Mouse (Mus musculus) gastrocnemius, postnatal 25 days (tissue): ENCODE data around the gene Ccdc124. TPM values are rescaled to one million over a fixed set of nuclear protein-coding genes. Genes with fewer than 3 reads are reported as not detected.
A peak's percentile ranks its signal among the peaks of the same experiment; 100 is the strongest.
"Not testable (repeated sequence)": the region's sequence is repeated elsewhere in the genome, so short reads cannot be mapped to it uniquely, and the experiment has no call there.

Experiments used
- DNase-seq: peaks from one replicate; pipeline ENCODE4 v3.0.0; 2022
- total RNA-seq, 2 experiments: library from RNA; stranded (reverse); gene quantifications; 1 replicate in 1 of 2; 2 replicates in 1 of 2; pipeline ENCODE4 v1.2.3; 2021

Gene Ccdc124
- total RNA-seq, 2 experiments from 2014 or later, result 58.3 to 58.8 TPM

- DNase-seq, result no peak
These were observed 28.6 kb downstream of the Ccdc124 start for GRCm38 (mm10) chr8:70845108-70845507.

DNA sequence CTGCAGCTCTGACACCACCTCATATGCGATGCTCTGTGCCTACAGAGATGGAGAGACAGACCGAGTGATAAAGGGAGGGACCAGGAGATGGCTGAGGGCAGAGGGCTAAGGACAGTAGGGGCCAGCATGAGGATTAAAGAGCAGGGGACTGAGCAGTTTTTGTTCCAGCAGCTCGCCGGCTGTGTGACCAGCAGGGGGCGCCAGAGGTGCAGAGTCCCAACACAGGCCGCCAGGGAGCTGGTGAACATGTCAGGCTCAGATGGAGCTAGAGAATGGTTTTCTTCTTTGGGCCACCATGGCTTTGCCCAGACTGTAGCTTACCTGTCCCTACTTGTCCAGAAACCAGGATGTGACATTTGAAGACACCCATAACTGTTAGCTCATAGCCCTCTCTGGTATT is 29.2 kb downstream of the Ccdc124 start:
- peak; percentile 79 for DNase-seq

DNA sequence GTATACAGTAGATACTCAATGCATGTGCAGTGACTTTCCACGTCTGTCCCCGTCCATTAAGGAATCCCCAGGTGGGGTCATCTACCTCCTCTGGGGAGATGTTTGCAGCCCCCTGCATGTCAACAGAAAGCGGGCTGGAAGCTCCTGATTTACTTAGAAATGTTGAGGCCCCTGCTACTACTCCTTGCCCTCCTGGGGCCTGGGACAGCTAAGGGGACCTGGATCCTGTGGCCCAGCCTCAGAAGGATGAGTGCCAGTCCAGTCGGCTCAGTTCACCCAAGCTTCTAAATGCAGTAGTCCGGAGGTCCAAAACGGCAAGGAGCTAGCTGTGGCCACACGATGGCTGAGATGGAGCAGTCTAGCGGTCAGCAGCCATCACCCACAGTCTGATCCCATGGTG is 29.8 kb downstream of the Ccdc124 start:
- no peak for DNase-seq

GRCm38 (mm10) chr8:70843214-70843773 is 30.4 kb downstream of the Ccdc124 start:
- DNase-seq, result no peak

- DNase-seq, result no peak
These were observed 31.3 kb downstream of the Ccdc124 start for GRCm38 (mm10) chr8:70842484-70842883.

GRCm38 (mm10) chr8:70841147-70842072 is 32.3 kb downstream of the Ccdc124 start:
- DNase-seq, result peak; percentile 83

DNA sequence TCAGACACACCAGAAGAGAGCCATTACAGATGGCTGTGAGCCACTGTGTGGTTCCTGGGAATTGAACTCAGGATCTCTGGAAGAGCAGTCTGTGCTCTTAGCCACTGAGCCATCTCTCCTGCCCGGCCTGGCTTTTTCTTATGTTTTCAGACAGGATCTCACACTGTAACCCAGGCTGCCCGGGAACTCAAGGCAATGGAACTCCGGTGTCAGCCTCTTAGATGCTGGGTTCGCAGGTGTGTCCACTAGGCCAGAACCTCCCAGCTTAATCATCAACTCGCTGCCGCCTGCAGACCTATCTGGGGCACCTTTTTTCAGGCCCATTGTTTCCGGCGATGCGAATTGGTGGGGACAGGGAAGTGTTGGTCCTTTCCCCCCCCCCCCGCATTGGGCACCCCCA is 33.1 kb downstream of the Ccdc124 start:
- no peak for DNase-seq

DNA sequence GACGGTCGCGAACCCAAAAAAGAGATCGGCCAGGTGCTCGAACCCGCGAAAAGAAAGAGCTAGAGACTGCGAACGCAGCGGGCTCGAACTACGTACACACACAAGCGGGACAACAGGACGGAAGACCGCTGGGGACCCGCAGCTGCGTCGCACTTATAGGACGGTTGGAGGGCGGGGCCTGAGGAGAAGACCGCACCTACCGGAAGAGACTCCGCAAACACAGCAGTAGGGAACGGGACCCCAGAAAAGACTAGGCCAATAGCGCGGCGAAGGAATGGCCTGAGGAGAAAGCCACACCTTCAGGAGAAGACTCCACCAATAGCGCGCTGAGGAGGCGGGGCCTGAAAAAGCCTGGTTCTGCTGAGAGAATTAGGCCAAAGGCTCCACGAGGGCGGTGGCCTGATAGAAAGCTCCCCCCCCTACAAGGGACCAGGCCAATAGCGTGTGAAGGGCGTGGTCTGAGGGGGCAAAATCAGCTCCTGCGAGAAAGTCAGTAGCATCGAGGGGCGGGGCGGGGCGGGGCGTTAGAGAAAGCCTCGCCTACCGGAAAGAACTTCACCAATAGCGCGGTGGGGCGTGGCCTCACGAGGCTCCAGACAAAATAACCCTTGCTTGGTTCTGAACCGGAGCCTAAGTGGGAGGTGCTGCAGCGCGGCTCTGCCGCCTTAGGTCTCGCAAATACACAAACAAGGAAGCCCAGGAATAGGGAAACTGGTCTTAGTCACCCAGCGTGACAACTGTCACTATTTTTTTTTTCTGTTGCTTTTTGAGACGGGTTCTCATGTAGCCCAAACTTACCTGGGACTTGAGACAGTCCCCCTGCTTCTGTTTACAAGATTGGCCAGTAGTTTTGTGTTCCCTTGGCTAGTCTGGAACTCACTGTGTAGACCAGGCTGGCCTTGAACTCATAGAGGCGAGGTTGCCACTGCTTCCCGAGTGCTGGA is 34.1 kb downstream of the Ccdc124 start, which contains the start of gene Arrdc2:
Gene Arrdc2, minus strand, starts transcription at position 313 of the 944 bp plus-strand sequence.
- peak; percentile 100 for DNase-seq

DNA sequence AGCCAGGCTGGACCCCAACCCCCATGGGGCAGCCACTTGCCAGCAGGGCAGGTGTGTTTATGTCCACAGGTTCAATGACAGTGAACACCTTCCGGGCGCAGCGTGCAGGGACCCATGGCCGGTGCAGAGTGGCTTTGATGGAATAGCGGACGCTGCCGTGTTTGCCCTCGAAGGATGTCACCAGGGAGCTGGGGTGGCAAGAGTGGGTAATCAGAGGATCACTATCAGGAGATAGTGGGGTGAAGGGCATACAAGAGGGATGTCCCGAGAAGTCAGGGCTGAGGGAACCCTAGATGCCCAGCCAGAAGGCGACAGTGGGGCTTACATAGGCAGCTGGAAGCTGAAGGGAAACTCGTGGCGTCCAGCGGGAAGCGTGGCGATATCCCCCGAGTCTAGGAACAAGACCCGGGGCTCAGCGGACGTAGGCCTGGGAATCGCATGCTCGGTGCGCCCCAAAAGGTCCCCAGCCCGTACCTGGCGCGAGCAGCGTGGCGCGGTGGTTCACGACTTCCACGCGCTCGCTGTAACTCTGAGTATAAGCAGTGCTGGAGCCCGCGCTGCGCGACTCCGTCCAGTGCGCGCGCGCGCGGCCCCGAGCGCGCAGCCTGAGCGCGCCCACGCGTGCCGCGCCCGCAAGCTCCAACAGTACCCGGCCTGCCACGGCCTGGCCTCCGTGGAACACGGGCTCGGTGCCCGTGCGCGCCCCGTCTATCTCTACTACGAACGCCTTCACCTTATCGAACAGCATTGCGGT is 34.9 kb downstream of the Ccdc124 start:
- DNase-seq, result peak; percentile 57

GRCm38 (mm10) chr8:70836666-70837065 is 37.1 kb downstream of the Ccdc124 start:
- DNase-seq, result peak; percentile 52

DNA sequence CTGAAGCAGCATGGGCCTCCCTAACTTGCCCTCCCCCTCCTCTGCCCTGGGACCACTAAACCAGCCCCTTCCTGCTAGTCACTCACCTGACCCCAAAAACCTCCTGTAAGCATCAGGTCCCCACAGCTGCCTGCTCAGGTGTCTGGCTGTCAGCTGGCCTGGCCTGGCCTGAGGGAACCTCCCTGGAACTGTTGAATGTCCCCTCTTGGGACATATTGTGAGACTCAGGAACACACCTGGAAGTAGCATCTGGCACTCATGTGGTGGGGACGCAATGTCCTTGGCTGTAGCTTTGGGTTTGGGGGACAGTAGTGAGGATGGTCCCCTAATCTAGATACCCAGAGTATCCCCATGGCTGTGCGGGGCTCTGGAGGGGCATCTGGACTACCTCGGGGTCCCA is 39.7 kb downstream of the Ccdc124 start:
- DNase-seq, result peak; percentile 81

- DNase-seq, result peak; percentile 93
These were observed 40.2 kb downstream of the Ccdc124 start for GRCm38 (mm10) chr8:70833520-70833919.

DNA sequence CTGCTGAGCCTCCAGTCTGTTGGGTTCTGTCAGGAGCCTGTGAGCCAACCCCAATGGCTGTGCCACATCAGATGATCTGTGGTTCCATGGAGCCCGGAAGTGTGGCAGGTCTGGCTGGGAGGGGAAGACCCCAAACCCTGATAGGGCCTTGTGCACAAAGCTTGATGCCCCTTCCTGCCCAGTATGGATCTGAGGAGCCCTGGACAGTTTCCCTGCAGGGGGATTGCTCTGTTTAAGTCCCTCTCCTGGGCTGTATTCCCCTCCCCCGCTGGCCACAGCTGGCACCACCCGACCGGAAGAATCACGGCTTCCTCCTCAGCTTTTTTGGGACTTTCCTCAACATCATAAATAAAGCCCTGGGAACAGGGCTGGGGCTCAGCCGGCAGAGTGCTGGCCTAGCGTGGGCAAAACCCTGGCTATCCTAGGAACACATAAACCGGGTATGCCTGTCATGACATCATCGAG is 40.7 kb downstream of the Ccdc124 start:
- no peak for DNase-seq

DNA sequence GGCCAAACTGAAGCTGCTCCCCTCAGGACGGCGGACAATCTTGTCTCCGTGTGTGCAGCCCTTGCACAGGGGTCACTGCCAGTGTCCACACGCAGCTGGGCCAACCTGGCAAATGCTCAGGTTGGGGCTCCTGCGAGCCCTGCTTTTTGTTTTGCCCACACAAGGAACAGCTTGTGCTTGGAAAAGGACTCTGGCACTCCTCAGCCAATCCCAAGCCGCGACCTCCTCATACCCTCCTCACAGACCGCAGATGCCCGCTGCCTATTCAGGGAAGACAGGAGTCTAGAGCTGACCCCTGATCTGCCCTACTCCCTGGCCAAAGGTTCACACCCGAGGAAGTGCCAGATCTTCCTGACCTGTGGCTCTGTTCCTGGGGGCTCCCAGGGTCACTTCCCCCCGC is 41.4 kb downstream of the Ccdc124 start:
- DNase-seq, result peak; percentile 87

DNA sequence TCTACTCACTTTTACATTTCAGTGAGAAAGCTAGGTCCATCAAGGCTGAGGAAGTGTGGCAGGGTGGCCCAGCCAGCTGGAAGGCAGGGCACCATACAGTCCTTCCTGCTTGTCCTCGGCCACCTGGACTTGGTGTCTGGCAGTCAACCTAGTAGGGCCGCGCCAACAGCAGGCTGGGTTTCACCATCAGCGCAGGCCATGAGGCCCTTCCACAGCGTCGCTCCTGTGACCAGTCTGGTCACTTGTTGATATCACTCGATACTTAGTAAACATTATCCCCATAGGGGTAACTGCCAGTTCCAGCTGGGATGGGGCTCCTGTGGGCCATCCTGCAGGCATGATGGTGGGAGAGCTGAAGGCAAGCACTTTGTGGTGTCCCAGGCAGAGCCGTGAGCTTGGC is 42.2 kb downstream of the Ccdc124 start:
- DNase-seq, result peak; percentile 87

DNA sequence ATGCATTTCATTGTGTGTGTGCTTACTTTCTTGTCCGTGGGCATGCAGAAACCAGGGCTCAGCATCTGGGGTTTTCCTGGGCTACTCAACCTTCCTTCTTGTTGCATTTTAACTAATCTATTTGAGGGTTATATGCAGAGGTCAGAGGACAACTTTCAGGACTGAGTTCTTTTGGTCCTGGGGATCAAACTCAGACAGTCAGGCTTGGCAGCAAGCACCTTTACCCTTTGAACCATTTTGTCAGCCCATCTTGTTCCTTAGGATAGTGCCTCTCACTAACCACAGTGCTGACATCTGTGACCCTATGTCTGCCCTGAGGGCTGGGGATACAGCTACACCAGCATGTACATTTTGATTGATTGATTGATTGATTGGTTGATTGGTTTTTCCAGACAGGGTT is 45.9 kb downstream of the Ccdc124 start:
- DNase-seq, result no peak

GRCm38 (mm10) chr8:70827010-70827409 is 46.7 kb downstream of the Ccdc124 start:
- DNase-seq, result no peak

GRCm38 (mm10) chr8:70825816-70826215 is 47.9 kb downstream of the Ccdc124 start:
- peak; percentile 70 for DNase-seq

DNA sequence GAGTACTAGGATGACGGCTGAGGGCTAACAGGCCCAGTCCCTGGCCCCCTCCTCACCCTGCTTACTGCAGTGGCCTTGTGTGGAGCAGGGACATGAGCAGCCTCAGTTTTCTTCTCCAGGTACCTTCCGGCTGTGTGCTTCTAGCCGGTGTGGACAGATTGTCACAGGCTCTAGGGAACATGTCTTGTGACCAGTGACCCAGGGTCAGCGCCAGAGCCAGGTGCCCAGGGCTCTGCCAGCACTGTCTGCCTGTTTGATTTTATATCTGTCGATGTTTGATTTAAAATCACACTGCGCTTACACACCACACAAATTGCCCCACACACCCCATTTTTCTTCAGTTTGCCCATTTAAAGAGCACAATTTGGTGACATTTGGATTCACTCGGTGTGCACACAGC is 49.9 kb downstream of the Ccdc124 start:
- no peak for DNase-seq

DNA sequence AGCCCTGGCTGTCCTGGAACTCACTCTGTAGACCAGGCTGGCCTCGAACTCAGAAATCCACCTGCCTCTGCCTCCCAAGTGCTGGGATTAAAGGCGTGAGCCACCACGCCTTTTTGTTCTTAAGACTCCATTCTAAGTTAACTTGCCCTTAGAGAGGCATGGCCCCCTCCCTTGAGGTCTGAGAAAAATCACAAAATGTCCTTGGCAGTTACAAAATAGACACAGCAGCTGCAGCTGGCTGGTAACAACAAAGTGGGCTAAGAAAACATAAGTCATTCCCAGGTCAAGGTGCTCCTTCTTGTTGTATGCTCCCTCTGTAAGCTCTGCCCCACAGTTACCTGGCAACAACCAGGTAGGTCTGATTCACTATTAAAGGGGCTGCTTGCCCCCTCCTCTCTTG is 51.1 kb downstream of the Ccdc124 start:
- DNase-seq, result not testable (repeated sequence)

- DNase-seq, result no peak
These were observed 51.7 kb downstream of the Ccdc124 start for GRCm38 (mm10) chr8:70821992-70822391.
